Mouse (Mus musculus) brain, embryonic 14.5 days (tissue): Measurements from ENCODE around the gene A430078G23Rik.

Experiments used
- CTCF ChIP-seq: fragments of 200-500 bp; IDR thresholded peaks from 2 replicates; pipeline ENCODE4 v1.5.1; 2012; ENCODE audit warnings: inconsistent platforms, mild to moderate bottlenecking, moderate library complexity, borderline replicate concordance; ENCODE audit not compliant: insufficient read depth, insufficient read length; ENCODE audit errors: extremely low read depth
- POLR2A ChIP-seq: fragments of 200-500 bp; IDR thresholded peaks from 2 replicates; pipeline ENCODE4 v1.6.1; 2012; ENCODE audit warnings: mild to moderate bottlenecking, inconsistent platforms, borderline replicate concordance; ENCODE audit not compliant: poor library complexity, insufficient read depth, insufficient read length, severe bottlenecking; ENCODE audit errors: extremely low read depth

DNA sequence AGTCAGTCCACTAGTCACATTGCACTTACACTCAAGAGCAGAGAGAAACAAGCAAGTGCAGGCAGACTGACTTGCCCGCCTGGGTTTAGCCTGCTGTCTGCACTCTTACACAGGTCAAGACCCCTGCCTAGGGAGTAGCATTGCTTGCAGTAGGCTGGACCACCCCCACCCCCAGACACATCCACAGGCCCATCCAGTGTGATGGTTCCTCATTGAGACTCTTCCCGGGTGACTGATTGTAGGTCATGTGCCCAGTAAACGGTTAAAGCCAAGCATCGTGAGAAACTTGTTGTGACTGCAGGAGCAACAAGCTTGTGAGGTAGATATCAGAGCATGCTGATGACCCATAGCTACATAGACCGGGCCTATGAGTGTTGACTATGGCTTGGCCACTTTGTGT lies 68.3 kb downstream of the A430078G23Rik start:
- TF ChIP-seq POLR2A: no peak
- TF ChIP-seq CTCF: no peak
